Mouse (Mus musculus) hindbrain, embryonic 11.5 days (tissue): ENCODE data around the gene Myo5c. TPM values are rescaled to one million over a fixed set of nuclear protein-coding genes. Genes with fewer than 3 reads are reported as not detected.

Experiments
- ATAC-seq: fragments of 200-750 bp; cut with Nextera tagmentation; 2 replicates; pipeline ENCODE4 v1.8.0; 2017; ENCODE audit warnings: mild to moderate bottlenecking, moderate TSS enrichment, moderate library complexity; ENCODE audit not compliant: low FRiP score
- DNase-seq: peaks from one replicate; pipeline ENCODE4 v3.0.0-alpha.2; 2015; ENCODE audit warnings: low spot score
- H3K27ac ChIP-seq: fragments of 300-500 bp; sonication (generic); 2 replicates; pipeline ENCODE4 v1.5.1; 2014; ENCODE audit warnings: mild to moderate bottlenecking, low read depth, low read length
- H3K27me3 ChIP-seq: fragments of 300-500 bp; sonication (generic); 2 replicates; pipeline ENCODE4 v1.6.1; 2014; ENCODE audit warnings: mild to moderate bottlenecking, low read length, moderate library complexity, mixed read lengths; ENCODE audit not compliant: control insufficient read depth, insufficient read depth
- H3K36me3 ChIP-seq: fragments of 300-500 bp; sonication (generic); 2 replicates; pipeline ENCODE4 v1.6.1; 2014; ENCODE audit warnings: mild to moderate bottlenecking, low read length, moderate library complexity, mixed read lengths; ENCODE audit not compliant: control insufficient read depth, insufficient read depth
- H3K4me1 ChIP-seq: fragments of 300-500 bp; sonication (generic); replicated peaks from 2 replicates; pipeline ENCODE4 v1.6.1; 2014; ENCODE audit warnings: low read length, mixed read lengths; ENCODE audit not compliant: control insufficient read depth, insufficient read depth
- H3K4me2 ChIP-seq: fragments of 300-500 bp; sonication (generic); replicated peaks from 2 replicates; pipeline ENCODE4 v1.6.1; 2014; ENCODE audit warnings: mild to moderate bottlenecking, low read depth, low read length
- H3K4me3 ChIP-seq: fragments of 300-500 bp; sonication (generic); 2 replicates; pipeline ENCODE4 v1.5.1; 2014; ENCODE audit warnings: low read depth, low read length
- H3K9ac ChIP-seq: fragments of 300-500 bp; sonication (generic); 2 replicates; pipeline ENCODE4 v1.6.1; 2014; ENCODE audit warnings: low read depth, low read length
- H3K9me3 ChIP-seq: fragments of 300-500 bp; sonication (generic); 2 replicates; pipeline ENCODE4 v1.6.1; 2016; ENCODE audit warnings: low read length; ENCODE audit not compliant: control insufficient read depth
- WGBS: fragments of 180-500 bp; shearing (Covaris S2); extraction: QIAGEN DNeasy Blood & Tissue Kit; methylation state at CpG from one replicate; pipeline ENCODE4 v1.1.7; 2014; 5-methylcytosine and 5-hydroxymethylcytosine counted together
- polyA plus RNA-seq: library from polyadenylated mRNA; unstranded; fragments of >200 nt; fragmentation: Nextera tagmentation; extraction: Ambion mirVana; gene quantifications from 2 replicates; pipeline ENCODE4 v1.2.1, GENCODE M21; 2014

Gene Myo5c
- polyA plus RNA-seq, 1 experiment from 2014 or later = 0.34 TPM

DNA sequence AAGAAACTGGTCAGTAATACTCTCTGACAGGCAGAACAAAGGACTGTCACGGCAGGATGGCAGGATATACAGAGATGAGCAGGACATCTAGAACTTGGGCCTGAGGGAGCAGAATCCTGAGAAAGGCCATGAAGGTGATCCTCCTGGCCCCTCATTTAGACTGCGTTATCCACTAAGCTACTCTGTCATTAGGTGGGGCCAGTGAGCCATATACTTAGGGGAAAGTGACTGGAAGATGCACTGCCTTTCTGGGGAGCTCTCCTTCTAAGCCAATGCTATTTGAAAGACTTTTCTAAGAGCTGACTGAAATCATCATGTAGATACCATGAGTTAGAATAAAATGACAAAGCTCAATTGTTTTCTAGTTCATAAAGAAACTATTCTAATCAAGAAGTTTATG lies 21.6 kb upstream of the Myo5c start:
- no peak for DNase-seq
- 68% methylated on average over 2 of the region's 2 CpGs for WGBS
- no peak for ATAC-seq
- H3K4me1 ChIP-seq = no peaks in the 10 kb centered on the region
- no peak overlapping the region for H3K9ac ChIP-seq
- H3K36me3 ChIP-seq = 0 out of 2 replicates have a peak, but pooled peaks cover 5% of the 10 kb centered on the region
- no peaks in the 10 kb centered on the region for H3K27me3 ChIP-seq
- no peak overlapping the region for H3K27ac ChIP-seq
- H3K9me3 ChIP-seq = no peaks in the 10 kb centered on the region
- no peak overlapping the region for H3K4me2 ChIP-seq
- H3K4me3 ChIP-seq = no peak overlapping the region

DNA sequence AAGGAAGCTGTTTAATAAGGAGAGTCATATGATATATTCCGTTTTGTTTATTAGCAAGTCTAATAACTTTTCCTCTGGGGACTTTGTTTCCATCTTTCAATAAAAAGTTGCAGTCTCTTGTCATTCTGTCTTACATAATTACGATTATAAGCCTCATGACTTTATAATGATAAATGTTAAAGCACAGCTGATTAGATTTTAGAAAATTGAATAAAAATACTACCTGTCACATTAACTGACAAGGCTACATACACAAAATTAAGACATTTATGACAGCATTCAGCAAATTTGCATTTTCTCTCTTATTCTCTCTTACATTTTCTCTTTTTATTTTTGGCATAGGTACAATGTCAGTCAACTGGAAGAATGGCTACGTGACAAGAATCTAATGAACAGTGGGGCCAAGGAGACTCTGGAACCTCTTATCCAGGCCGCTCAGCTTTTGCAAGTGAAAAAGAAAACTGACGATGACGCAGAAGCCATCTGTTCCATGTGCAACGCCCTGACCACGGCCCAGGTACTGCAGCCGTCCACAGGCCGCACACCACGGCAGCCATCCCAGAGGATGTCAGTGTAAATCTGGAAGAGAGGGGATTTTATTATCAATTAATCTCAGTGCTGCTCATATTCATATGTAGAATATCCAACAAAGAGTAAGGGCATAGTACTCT lies 16.9 kb upstream of the Myo5c start:
- H3K9ac ChIP-seq = no peak overlapping the region
- 0 out of 2 replicates have a peak, but pooled peaks cover 5% of the 10 kb centered on the region for H3K36me3 ChIP-seq
- H3K27ac ChIP-seq = no peak overlapping the region
- ATAC-seq (no peak), DNase-seq (no peak)
- 91% methylated on average over 11 of the region's 11 CpGs for whole genome bisulfite sequencing
- no peaks in the 10 kb centered on the region for H3K4me1 ChIP-seq
- H3K27me3 ChIP-seq = no peaks in the 10 kb centered on the region
- H3K4me3 ChIP-seq = no peak overlapping the region
- no peaks in the 10 kb centered on the region for H3K9me3 ChIP-seq
- H3K4me2 ChIP-seq = no peak overlapping the region

DNA sequence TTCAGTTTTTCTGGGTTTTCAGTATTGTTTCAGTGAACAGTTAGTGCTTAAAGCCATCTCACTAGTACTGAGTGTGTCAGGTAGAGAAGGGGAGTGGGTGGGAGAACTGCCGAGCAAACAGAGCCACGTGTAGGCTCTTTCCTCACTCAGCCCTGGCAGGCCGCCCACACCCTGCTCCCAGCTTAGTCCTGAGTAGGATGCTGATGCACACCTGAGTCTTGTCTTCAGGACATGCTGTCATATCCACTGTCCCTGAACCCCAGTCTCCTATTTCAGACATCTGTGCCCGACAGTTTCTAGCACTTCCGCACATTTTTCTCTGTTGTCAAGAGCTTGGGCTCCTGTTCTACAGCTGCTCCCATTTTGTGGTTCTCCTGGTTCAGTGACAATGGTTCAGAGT lies 11.9 kb upstream of the Myo5c start:
- ATAC-seq = no peak
- Histone ChIP-seq H3K4me1 (no peaks in the 10 kb centered on the region), H3K4me2 (no peak overlapping the region), H3K9me3 (no peaks in the 10 kb centered on the region), H3K27me3 (no peaks in the 10 kb centered on the region), H3K27ac (no peak overlapping the region), H3K9ac (no peak overlapping the region), H3K36me3 (no peaks in the 10 kb centered on the region), H3K4me3 (no peak overlapping the region)
- DNase-seq = no peak
- WGBS = 85% methylated on average over 5 of the region's 5 CpGs

DNA sequence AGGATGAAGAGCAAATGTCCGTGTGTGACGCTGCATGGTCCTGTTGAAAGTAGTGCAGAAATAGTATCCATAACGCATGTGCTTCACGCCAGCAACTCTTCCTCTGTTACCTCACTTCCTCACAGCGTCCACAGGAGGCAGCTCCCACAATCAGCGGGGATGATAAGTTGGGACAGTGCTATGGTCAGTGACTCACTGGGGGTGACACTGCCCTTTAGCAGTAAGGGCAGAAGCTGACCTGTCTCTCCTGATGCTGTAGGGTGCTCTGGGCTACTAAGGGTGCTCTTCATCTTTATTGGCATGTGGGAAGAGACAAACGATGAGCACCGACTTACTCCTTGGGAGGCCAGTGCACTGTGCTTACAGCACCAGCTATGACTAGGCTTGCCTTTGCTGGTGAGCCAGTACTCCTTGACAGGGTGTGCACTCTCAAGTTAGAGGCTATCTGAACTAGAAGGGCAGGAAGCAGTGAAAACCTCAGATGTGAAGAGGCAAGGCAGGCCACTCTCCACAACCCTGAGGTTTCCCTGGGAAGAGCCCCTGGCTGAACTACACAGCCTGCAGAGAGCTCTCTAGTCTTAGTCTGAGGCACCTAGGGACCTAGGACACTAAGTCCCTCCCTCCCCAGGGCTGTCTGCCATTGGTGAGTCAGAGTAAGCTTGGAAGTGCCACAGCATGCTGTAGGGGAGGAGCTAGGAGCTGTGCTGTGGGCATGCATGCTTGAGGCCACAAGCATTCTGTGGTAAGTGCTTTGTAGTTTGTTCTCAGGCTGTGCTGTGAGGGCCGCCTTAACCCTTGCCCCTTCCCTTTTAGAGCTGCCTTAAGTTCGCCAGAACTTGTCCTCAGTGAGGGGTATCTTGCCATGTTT lies 10.2 kb upstream of the Myo5c start:
- Histone ChIP-seq H3K36me3 (no peaks in the 10 kb centered on the region), H3K4me1 (no peaks in the 10 kb centered on the region), H3K4me2 (no peak overlapping the region), H3K9me3 (no peaks in the 10 kb centered on the region), H3K27ac (no peak overlapping the region), H3K4me3 (no peak overlapping the region), H3K27me3 (no peaks in the 10 kb centered on the region), H3K9ac (no peak overlapping the region)
- 71% methylated on average over 10 of the region's 10 CpGs for WGBS
- DNase-seq (no peak), ATAC-seq (no peak)

DNA sequence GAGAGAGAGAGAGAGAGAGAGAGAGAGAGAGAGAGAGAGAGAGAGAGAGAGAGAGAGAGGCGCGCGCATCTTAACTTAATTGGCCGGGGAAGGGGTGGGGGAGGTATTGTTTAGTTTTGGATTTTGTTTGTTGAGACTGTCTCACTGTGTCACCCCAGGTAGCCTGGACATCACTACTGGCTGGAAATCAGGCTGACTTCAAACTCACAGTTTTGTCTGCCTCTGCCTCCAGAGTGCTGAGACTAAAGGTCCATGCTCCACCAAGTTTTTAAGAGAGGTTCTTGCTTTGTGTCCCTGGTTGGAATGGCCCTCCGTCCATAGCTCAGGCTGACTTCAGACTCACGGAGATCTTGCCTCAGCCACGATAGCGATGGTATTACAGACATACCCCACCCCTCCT lies 1.0 kb downstream of the Myo5c start:
- Histone ChIP-seq H3K4me1 (peaks cover 5% of the 10 kb centered on the region; the same call in 1 of the 2 replicates), H3K9me3 (no peaks in the 10 kb centered on the region), H3K36me3 (no peaks in the 10 kb centered on the region), H3K4me3 (no peak overlapping the region), H3K9ac (no peak overlapping the region), H3K27me3 (peaks cover 21% of the 10 kb centered on the region), H3K27ac (no peak overlapping the region), H3K4me2 (no peak overlapping the region)
- 22% methylated on average over 8 of the region's 8 CpGs for WGBS
- ATAC-seq (no peak), DNase-seq (peak; percentile 22)

DNA sequence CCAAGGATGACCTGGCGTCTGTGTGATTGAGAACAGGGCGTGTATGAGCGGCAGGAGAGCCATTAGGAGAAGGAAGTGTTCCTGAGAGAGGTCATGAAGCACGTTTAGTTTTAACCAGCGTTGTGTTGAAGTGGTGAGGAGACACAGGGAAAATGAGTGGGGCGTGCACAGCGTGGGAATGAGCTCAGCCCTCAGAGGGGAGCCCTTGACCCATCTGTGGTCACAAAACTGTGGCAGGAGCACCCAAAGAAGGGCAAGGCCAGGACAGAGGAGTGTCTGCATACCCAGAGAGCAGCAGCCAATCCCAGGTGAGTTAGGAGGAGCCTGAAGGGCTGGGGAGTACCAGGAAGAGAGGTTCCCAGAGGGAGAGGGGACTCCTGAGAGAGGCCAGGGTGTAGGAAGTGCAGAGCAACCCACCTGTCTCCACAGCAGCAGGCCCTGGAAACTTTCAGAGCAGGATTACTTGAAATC lies 2.5 kb downstream of the Myo5c start:
- no peak overlapping the region for H3K4me2 ChIP-seq
- H3K36me3 ChIP-seq = no peaks in the 10 kb centered on the region
- no peak overlapping the region for H3K27ac ChIP-seq
- H3K9ac ChIP-seq = no peak overlapping the region
- no peak overlapping the region for H3K4me3 ChIP-seq
- 31% methylated on average over 7 of the region's 7 CpGs for WGBS
- ATAC-seq (no peak), DNase-seq (no peak)
- peaks cover 21% of the 10 kb centered on the region for H3K27me3 ChIP-seq
- peaks cover 5% of the 10 kb centered on the region; the same call in 1 of the 2 replicates for H3K4me1 ChIP-seq
- H3K9me3 ChIP-seq = no peaks in the 10 kb centered on the region

DNA sequence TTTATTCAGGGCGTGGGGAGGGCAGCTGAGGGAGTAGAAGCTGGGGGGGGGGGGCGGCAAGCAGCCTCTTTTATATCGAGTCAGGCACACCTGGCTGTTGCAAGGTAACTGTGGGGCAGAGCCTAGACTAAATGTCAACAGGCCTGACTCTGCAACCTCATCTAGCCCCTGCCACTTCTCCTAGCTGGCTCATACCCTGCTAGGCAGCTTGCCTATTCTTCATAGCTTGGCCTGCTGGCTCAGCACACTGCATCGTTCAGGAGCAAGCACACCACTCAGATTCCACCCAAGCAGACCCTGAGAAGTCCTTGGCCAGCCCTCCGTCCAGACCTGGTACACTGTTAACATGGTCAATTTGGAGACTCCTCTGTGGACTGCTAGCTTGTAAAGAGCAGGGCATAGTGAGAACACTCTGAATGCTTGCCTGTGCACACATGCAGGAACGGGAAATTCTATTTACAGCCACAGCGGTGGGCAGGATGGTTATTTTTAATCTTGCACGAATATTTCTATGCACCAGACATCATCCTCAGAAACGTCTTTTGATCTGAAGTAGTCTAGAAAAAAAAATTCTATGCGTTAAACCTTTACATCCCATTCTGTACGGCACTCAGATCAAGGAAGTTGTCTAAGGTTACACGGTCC lies 3.3 kb downstream of the Myo5c start:
- Histone ChIP-seq H3K4me2 (no peak overlapping the region), H3K27me3 (peaks cover 21% of the 10 kb centered on the region), H3K4me1 (peaks cover 5% of the 10 kb centered on the region; the same call in 1 of the 2 replicates), H3K27ac (no peak overlapping the region), H3K4me3 (no peak overlapping the region), H3K9me3 (no peaks in the 10 kb centered on the region), H3K9ac (no peak overlapping the region), H3K36me3 (no peaks in the 10 kb centered on the region)
- no peak for DNase-seq
- WGBS = 74% methylated on average over 12 of the region's 12 CpGs
- ATAC-seq = no peak

DNA sequence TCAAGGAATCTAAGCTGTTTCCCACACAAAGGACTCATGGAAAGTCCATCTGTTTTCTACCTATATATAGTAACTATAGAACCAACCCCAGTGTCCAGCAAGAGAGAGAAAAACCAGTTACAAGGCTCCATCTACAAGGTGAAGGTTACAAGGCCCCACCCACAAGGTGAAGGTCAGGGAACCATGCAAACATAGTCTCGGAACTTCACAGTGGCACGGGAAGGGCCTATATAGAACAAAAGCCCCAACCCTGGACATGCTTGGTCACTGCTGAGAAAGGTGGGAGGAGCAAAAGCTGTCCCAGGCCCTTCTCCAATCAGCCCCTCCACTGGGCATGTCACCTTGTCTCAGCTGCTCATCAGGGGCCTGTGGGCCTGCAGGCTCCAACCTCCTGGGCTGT lies 3.9 kb downstream of the Myo5c start:
- H3K4me3 ChIP-seq = no peak overlapping the region
- no peak overlapping the region for H3K9ac ChIP-seq
- H3K27me3 ChIP-seq = peaks cover 21% of the 10 kb centered on the region
- 48% methylated on average over 2 of the region's 2 CpGs for WGBS
- no peak overlapping the region for H3K4me2 ChIP-seq
- DNase-seq (no peak), ATAC-seq (no peak)
- H3K9me3 ChIP-seq = no peaks in the 10 kb centered on the region
- no peak overlapping the region for H3K27ac ChIP-seq
- H3K4me1 ChIP-seq = peaks cover 5% of the 10 kb centered on the region; the same call in 1 of the 2 replicates
- no peaks in the 10 kb centered on the region for H3K36me3 ChIP-seq
